Mouse (Mus musculus) CD4-positive helper T cell, adult 2 months (primary cell): ENCODE data around the gene Vwce.
A peak's percentile ranks its signal among the peaks of the same experiment; 100 is the strongest.

Experiments
- DNase-seq: peaks from one replicate; pipeline ENCODE4 v3.0.0-alpha.2; 2012; ENCODE audit warnings: low read depth, missing footprints, low spot score

Gene Vwce

GRCm38 (mm10) chr19:10634106-10634871 lies at the start of gene Vwce:
Gene Vwce (plus strand): TSS chr19:10634213.
- no peak for DNase-seq

GRCm38 (mm10) chr19:10585112-10585511 lies 48.9 kb upstream of the Vwce start:
- no peak for DNase-seq

GRCm38 (mm10) chr19:10587231-10587630 lies 46.8 kb upstream of the Vwce start:
- DNase-seq: no peak

GRCm38 (mm10) chr19:10589127-10589857 lies 44.7 kb upstream of the Vwce start:
- no peak for DNase-seq

- DNase-seq: no peak
Measured at GRCm38 (mm10) chr19:10590301-10590700, 43.7 kb upstream of the Vwce start.

- no peak for DNase-seq
Measured at GRCm38 (mm10) chr19:10591659-10592377, 42.2 kb upstream of the Vwce start.

GRCm38 (mm10) chr19:10598188-10598587 lies 35.8 kb upstream of the Vwce start:
- peak; percentile 17 for DNase-seq

GRCm38 (mm10) chr19:10599648-10600047 lies 34.4 kb upstream of the Vwce start:
- no peak for DNase-seq

GRCm38 (mm10) chr19:10602247-10602769 lies 31.7 kb upstream of the Vwce start:
- DNase-seq: peak; percentile 16

GRCm38 (mm10) chr19:10602787-10603186 lies 31.2 kb upstream of the Vwce start:
- peak; percentile 88 for DNase-seq

- peak; percentile 30 for DNase-seq
Measured at GRCm38 (mm10) chr19:10603660-10604523, 30.1 kb upstream of the Vwce start.

- DNase-seq: no peak
Measured at GRCm38 (mm10) chr19:10604534-10604933, 29.5 kb upstream of the Vwce start.

- peak; percentile 98 for DNase-seq
Measured at GRCm38 (mm10) chr19:10605293-10605900, 28.6 kb upstream of the Vwce start, which contains the start of the genes Ddb1 and Tkfc. Gene Ddb1 (plus strand): TSS chr19:10605327. Gene Tkfc (minus strand): TSS chr19:10605654.

GRCm38 (mm10) chr19:10605901-10606622 lies 28.0 kb upstream of the Vwce start:
- peak; percentile 42 for DNase-seq

GRCm38 (mm10) chr19:10608573-10609240 lies 25.3 kb upstream of the Vwce start:
- no peak for DNase-seq

GRCm38 (mm10) chr19:10634872-10635318 lies 882 bp downstream of the Vwce start:
- no peak for DNase-seq

- no peak for DNase-seq
Measured at GRCm38 (mm10) chr19:10637840-10638239, 3.8 kb downstream of the Vwce start.

- DNase-seq: no peak
Measured at GRCm38 (mm10) chr19:10640080-10640479, 6.1 kb downstream of the Vwce start.
